Mouse (Mus musculus) liver, embryonic 14.5 days (tissue): ENCODE results near the gene B3gntl1. TPM values are rescaled to one million over a fixed set of nuclear protein-coding genes. Genes with fewer than 3 reads are reported as not detected.
A peak's percentile ranks its signal among the peaks of the same experiment; 100 is the strongest.

ENCODE experiments used
- ATAC-seq: fragments of 200-750 bp; cut with Nextera tagmentation; 2 replicates; pipeline ENCODE4 v1.8.0; 2017; ENCODE audit warnings: moderate number of reproducible peaks, mild to moderate bottlenecking, moderate library complexity; ENCODE audit not compliant: insufficient read depth
- DNase-seq, 3 experiments: peaks; one replicate each; pipeline ENCODE4 v3.0.0-alpha.2; 2012 to 2013; ENCODE audit warnings: low read depth in 3 of 3, low spot score in 3 of 3
- H3K27ac ChIP-seq: fragments of 300-500 bp; sonication (generic); 2 replicates; pipeline ENCODE4 v1.5.1; 2014; ENCODE audit warnings: moderate library complexity, mild to moderate bottlenecking, control low read depth, inconsistent platforms
- H3K27me3 ChIP-seq: fragments of 300-500 bp; sonication (generic); 2 replicates; pipeline ENCODE4 v1.6.1; 2014; ENCODE audit warnings: mild to moderate bottlenecking, low read length, moderate library complexity; ENCODE audit not compliant: control insufficient read depth, insufficient read depth
- H3K36me3 ChIP-seq: fragments of 300-500 bp; sonication (generic); replicated peaks from 2 replicates; pipeline ENCODE4 v1.6.1; 2014; ENCODE audit warnings: low read depth; ENCODE audit not compliant: control insufficient read depth, insufficient read depth
- H3K4me1 ChIP-seq, 2 experiments: fragments of 200-500 bp in 1 of 2; fragments of 300-500 bp in 1 of 2; sonication (generic) in 1 of 2; replicated peaks; 2 replicates each; pipeline ENCODE4 v1.6.1; 2012 to 2014; ENCODE audit warnings: antibody characterized with exemption in 1 of 2, inconsistent platforms in 1 of 2, low read length in 1 of 2; ENCODE audit not compliant: control insufficient read depth in 2 of 2, insufficient read depth in 2 of 2
- H3K4me2 ChIP-seq: fragments of 300-500 bp; sonication (generic); 2 replicates; pipeline ENCODE4 v1.6.1; 2014; ENCODE audit warnings: low read depth, mild to moderate bottlenecking, control low read depth, moderate library complexity
- H3K4me3 ChIP-seq, 2 experiments: fragments of 200-500 bp in 1 of 2; fragments of 300-500 bp in 1 of 2; sonication (generic) in 1 of 2; 2 replicates each; pipeline ENCODE4 v1.5.1; 2012 to 2014; ENCODE audit warnings: low read depth in 2 of 2, low read length in 2 of 2, mild to moderate bottlenecking in 2 of 2, control low read depth in 1 of 2, inconsistent platforms in 1 of 2, moderate library complexity in 1 of 2; ENCODE audit not compliant: insufficient read depth in 1 of 2
- H3K9ac ChIP-seq: fragments of 300-500 bp; sonication (generic); replicated peaks from 2 replicates; pipeline ENCODE4 v1.6.1; 2014; ENCODE audit warnings: mild to moderate bottlenecking, control low read depth, moderate library complexity
- H3K9me3 ChIP-seq: fragments of 300-500 bp; sonication (generic); 2 replicates; pipeline ENCODE4 v1.6.1; 2016; ENCODE audit warnings: low read length, mixed read lengths; ENCODE audit not compliant: control insufficient read depth
- CTCF ChIP-seq: IDR thresholded peaks from 2 replicates; pipeline ENCODE4 v1.5.1; 2016; ENCODE audit warnings: antibody characterized with exemption, low read depth, control low read depth
- EP300 ChIP-seq: IDR thresholded peaks from 2 replicates; pipeline ENCODE4 v1.6.1; 2016; ENCODE audit warnings: antibody characterized with exemption, low read depth
- WGBS: fragments of 180-500 bp; shearing (Covaris S2); extraction: QIAGEN DNeasy Blood & Tissue Kit; methylation state at CpG from one replicate; pipeline ENCODE4 v1.1.7; 2014; ENCODE audit not compliant: insufficient replicate concordance; 5-methylcytosine and 5-hydroxymethylcytosine counted together
- polyA plus RNA-seq, 2 experiments: library from polyadenylated mRNA; depleted of rRNA in 1 of 2; stranded (reverse) in 1 of 2; unstranded in 1 of 2; fragments of >200 nt; fragmentation: Nextera tagmentation in 1 of 2; extraction: Ambion mirVana in 1 of 2; gene quantifications; 2 replicates each; pipeline versions ENCODE4 v1.2.1 to v1.2.3; 2012 to 2014

B3gntl1 gene
- polyA plus RNA-seq, 2 experiments: 1.2 to 1.6 TPM

DNA sequence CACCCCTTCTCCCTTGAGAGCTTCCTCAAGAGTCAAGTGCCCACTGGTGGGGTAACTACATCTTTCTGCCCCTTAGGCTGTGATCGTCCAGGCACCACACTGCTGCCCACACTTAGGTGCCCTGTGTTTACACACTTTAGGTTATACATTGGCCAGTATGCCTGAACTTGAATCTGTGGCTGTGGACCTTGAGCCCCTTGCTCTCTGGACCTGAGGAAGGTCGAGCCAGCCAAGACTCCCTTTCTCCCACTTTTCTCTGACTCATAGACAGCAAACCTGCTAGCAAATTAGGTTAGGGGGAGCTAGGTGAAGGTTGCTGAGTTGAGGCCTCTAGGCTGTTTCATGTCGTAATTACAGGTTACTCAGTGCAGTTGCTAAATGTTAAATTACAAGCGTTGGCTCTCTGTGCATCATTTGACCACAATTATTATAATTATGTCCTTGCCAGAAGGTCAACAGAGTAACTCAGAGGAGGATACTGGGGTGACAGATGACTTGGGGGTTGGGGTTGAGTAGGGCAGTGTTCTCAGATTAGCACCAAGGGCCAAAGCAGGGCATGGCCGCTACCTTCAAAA lies 25.5 kb upstream of the B3gntl1 start:
- TF ChIP-seq CTCF: no peak
- no peak for TF ChIP-seq EP300
- Histone ChIP-seq H3K27me3 (peaks cover 18% of the 10 kb centered on the region), H3K9ac (no peak overlapping the region), H3K4me1 (no peaks in the 10 kb centered on the region), H3K27ac (no peak overlapping the region), H3K36me3 (no peaks in the 10 kb centered on the region), H3K4me2 (no peak overlapping the region), H3K4me3 (no peak overlapping the region), H3K9me3 (no peaks in the 10 kb centered on the region)
- WGBS: 59% methylated on average over 5 of the region's 5 CpGs
- ATAC-seq: no peak
- DNase-seq: no peak

DNA sequence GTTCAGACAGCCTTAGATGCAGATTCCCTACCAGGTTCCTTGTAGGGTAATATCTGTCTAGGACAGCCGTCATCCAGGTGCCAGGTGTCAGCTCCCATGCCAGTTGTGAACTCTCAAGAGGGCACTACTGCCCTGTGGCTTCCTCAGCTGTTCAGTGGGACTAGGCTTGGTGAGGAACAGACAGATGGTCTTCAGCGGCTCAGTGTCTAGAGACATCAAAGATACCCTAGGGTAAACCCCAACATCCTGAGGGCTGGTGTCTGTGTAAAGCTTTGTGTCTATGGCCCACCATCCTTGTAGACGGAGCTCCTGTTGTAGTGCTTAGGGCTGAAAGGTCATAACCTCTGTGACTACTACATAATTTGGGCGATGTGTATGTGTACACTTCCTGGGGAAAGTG lies 24.3 kb upstream of the B3gntl1 start:
- Histone ChIP-seq H3K9me3 (no peaks in the 10 kb centered on the region), H3K27me3 (peaks cover 6% of the 10 kb centered on the region), H3K4me2 (no peak overlapping the region), H3K27ac (no peak overlapping the region), H3K36me3 (no peaks in the 10 kb centered on the region), H3K9ac (no peak overlapping the region), H3K4me1 (no peaks in the 10 kb centered on the region), H3K4me3 (no peak overlapping the region)
- TF ChIP-seq EP300: no peak
- TF ChIP-seq CTCF: no peak
- ATAC-seq (no peak), DNase-seq (no peak)
- 62% methylated on average over 4 of the region's 4 CpGs for WGBS

DNA sequence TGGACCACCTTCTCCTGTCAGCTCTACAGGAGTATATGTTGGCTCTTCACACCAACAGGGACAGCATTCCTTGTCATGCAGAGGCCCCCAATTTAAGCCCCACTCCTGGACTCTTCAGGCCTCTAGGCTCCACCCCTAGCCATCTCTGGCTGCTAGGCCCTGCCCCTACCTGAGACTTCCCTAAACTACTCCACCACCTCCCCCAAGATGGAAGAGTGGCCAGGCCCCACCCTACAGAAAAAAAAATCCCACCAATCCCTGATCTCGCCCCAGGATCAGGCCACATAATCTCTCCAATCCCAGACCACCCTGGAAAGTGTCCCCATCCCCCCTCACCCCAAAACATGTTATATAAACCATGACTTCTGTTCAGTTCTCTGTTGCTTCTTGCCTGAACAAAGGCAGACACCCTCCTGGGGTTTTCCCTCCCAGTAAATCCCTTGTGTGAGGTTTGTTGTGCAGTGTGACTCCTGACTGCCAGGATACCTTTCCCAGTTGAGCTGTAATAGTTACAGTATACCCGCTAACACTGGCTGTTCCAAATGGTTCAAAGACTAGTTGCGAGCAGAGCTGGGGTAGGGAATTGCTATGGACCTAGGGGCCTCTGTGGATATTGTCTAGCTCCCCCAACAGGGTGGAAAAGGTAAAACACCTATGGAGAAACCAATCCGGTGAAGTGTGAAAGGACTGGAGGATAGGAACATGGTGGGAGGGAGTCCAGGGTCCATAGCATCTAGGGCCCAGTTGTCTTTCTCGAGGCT lies 22.5 kb upstream of the B3gntl1 start:
- WGBS: 53% methylated on average over 5 of the region's 5 CpGs
- Histone ChIP-seq H3K36me3 (no peaks in the 10 kb centered on the region), H3K4me1 (no peaks in the 10 kb centered on the region), H3K4me2 (no peak overlapping the region), H3K4me3 (no peak overlapping the region), H3K27me3 (no peaks in the 10 kb centered on the region; the same call in 1 of the 2 replicates), H3K9ac (no peak overlapping the region), H3K27ac (no peak overlapping the region), H3K9me3 (no peaks in the 10 kb centered on the region)
- TF ChIP-seq EP300 (no peak), CTCF (peak; percentile 22; the same call in 1 of the 2 replicates)
- ATAC-seq: no peak
- no peak for DNase-seq

DNA sequence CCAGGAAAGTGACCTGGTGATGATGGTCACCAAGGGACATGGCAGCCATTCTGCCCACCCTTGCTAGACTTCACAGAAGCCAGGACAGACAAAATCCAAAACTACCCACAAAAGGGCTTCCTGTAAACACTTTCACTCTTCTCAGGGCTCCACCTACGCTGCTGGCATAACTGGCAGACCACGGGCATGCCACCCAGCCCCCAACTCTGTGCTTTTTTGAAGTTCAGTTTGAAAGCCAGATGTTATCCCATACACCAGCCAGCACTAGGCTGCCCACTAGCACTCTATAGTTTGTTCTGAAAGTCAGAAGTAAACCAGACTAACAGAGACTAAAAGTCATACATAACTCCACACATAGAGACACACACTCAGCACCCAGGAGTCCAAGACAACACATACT lies 15.1 kb upstream of the B3gntl1 start:
- 43% methylated on average over 2 of the region's 2 CpGs for WGBS
- Histone ChIP-seq H3K4me2 (no peak overlapping the region), H3K27me3 (no peaks in the 10 kb centered on the region), H3K9ac (no peak overlapping the region), H3K27ac (no peak overlapping the region), H3K4me3 (no peak overlapping the region), H3K36me3 (no peaks in the 10 kb centered on the region), H3K9me3 (no peaks in the 10 kb centered on the region), H3K4me1 (0 out of 4 replicates have a peak, but pooled peaks cover 0 to 2% of the 10 kb centered on the region in 2 experiments)
- DNase-seq (no peak), ATAC-seq (no peak)
- TF ChIP-seq CTCF: no peak
- no peak for TF ChIP-seq EP300

DNA sequence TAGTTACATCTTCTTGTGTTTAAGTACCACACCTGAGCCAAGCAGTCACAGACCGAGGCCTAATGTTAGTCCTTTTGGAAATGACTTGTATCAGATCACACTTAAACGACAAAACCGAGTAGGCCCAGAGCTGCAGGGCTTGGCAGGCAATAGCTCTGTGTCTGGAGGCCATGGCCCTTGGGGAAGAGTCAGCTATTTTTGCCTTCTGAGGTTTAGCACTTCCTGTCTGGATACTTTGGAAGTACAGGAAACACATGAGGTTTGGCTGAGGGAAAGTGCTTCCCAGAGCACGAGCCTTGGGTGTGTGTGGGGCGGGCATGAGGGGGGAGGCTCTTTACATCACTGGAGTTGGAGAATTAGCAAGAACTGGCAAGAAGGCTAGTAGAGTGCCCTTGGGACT lies 13.7 kb upstream of the B3gntl1 start:
- TF ChIP-seq EP300 (no peak), CTCF (no peak)
- no peak for DNase-seq
- H3K27ac ChIP-seq: no peak overlapping the region
- no peaks in the 10 kb centered on the region for H3K36me3 ChIP-seq
- no peak overlapping the region for H3K4me3 ChIP-seq
- no peak overlapping the region for H3K9ac ChIP-seq
- 42% methylated on average over 5 of the region's 5 CpGs for WGBS
- no peaks in the 10 kb centered on the region for H3K27me3 ChIP-seq
- ATAC-seq: no peak
- 0 out of 4 replicates have a peak, but pooled peaks cover 0 to 2% of the 10 kb centered on the region in 2 experiments for H3K4me1 ChIP-seq
- H3K9me3 ChIP-seq: no peaks in the 10 kb centered on the region
- no peak overlapping the region for H3K4me2 ChIP-seq
